Mouse (Mus musculus) inflammation-experienced regulatory T-cells (primary cell): ENCODE measurements around the gene Gldc. TPM values are rescaled to one million over a fixed set of nuclear protein-coding genes. Genes with fewer than 3 reads are reported as not detected.

Experiments used
- polyA plus RNA-seq, 2 experiments: library from polyadenylated mRNA; unstranded; fragments of 100-300 nt; shearing (Covaris generic); gene quantifications; one replicate each; pipeline ENCODE4 v1.2.1; 2017

The Gldc gene
- polyA plus RNA-seq: under 1 TPM; 0.17 to 0.83 TPM

DNA sequence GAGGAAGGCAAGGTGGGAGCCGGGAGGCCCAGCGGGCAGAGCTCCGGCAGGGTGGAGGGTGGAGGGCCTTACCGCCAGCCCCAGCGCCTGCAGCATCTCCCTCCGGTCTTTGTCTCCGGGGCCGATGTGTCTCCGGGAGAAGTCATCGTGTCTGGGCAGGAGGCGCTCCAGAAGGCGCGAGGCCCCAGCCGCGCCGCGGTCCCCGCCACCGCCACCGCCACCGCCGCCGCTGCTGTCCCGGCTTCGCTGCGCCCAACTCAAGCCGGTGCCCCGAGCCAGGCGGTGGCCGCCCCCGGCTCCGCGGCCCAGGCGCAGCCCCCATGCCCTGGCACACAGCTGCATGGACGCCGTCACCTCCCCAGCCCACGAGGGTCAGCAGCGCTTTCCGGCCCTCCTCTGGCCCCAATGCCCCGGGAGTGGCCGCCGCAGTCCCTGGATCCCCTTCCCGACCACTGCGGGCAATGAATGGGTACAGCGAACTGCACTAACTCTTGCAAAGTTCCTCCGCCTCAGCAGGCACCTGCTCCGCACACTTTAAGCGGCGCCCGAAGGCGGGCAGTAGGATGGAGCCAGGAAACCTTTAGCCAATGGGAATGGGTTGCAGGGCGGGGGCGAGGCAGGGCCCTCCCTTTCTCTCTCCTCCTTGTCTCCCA is at the start of gene Gldc:
Gene Gldc, minus strand, starts transcription at position 511 of the 653 bp plus-strand sequence.

Other genes starting within 250 kb of the Gldc start
- gene Trpd52l3, start 171.6 kb downstream of the Gldc start, polyA plus RNA-seq: not detected
- gene Uhrf2, start 144.9 kb downstream of the Gldc start, polyA plus RNA-seq: 100 to 1,000 TPM in 1 of 2 experiments, 10 to 100 TPM in 1; 92.4 to 102 TPM
- not detected for gene Mbl2, start 57.5 kb upstream of the Gldc start, polyA plus RNA-seq